Comparison of ENCODE assay signal across 10 mouse cellular contexts in the genomic region with DNA sequence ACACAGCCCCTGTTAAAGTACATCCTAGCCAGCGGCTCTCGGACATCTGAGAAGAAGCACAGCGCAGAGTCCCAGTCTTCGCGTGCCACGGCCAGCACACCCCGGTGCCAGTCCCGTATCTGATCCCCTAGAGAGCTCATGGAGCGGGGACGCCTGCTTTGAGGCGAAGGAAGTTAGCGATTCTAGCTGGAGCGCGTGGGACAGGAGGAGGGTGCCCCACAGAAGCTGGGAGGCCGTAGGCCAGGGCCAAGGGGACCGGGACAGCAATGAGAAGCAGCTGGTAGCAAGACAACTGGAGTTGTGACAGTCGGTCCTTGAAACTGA. TPM values are rescaled to one million over a fixed set of nuclear protein-coding genes. Genes with fewer than 3 reads are reported as not detected.
DNase-seq lines count a peak whose midpoint lies in the region; ATAC-seq lines count a peak whose summit lies in the region.
"Had no signal": no experiment of that assay in that cellular context is flagged by ENCODE, and none has a peak within 500 bp of the region (broad histone marks: within the 10 kb centered on the region; RNA-seq: fewer than 3 reads in every experiment).

No protein-coding gene starts in this region.

- H3K4me2 ChIP-seq in kidney, embryonic 15.5 days = peak overlapping the region; percentile 57
- peak overlapping the region; percentile 28; the same call in 1 of the 2 replicates for H3K4me2 ChIP-seq in embryonic facial prominence, embryonic 11.5 days (ENCODE audit: low read depth, low read length)
- H3K4me2 ChIP-seq in hindbrain, embryonic 15.5 days = no peak overlapping the region

- H3K9me3 ChIP-seq in kidney, embryonic 15.5 days (replicated peaks) = no peaks in the 10 kb centered on the region
- no peaks in the 10 kb centered on the region for H3K9me3 ChIP-seq in embryonic facial prominence, embryonic 11.5 days (replicated peaks; ENCODE audit: control insufficient read depth, low read length)
- no peaks in the 10 kb centered on the region for H3K9me3 ChIP-seq in hindbrain, embryonic 15.5 days

- H3K4me1 ChIP-seq in kidney, embryonic 15.5 days = peaks cover 14% of the 10 kb centered on the region; the same call in 1 of the 2 replicates
- 0 out of 2 replicates have a peak, but pooled peaks cover 2% of the 10 kb centered on the region for H3K4me1 ChIP-seq in embryonic facial prominence, embryonic 11.5 days (ENCODE audit: control insufficient read depth, insufficient read depth, low read length)
- H3K4me1 ChIP-seq in hindbrain, embryonic 15.5 days (replicated peaks) = no peaks in the 10 kb centered on the region

- WGBS in kidney, embryonic 15.5 days = 38% methylated on average over 17 of the region's 17 CpGs
- 34% methylated on average over 17 of the region's 17 CpGs for WGBS in embryonic facial prominence, embryonic 11.5 days
- WGBS in hindbrain, embryonic 15.5 days = 52% methylated on average over 17 of the region's 17 CpGs

- H3K4me3 ChIP-seq in kidney, embryonic 15.5 days (replicated peaks) = peak overlapping the region; percentile 29
- no peak overlapping the region for H3K4me3 ChIP-seq in embryonic facial prominence, embryonic 11.5 days (ENCODE audit: low read depth, low read length)
- no peak overlapping the region for H3K4me3 ChIP-seq in hindbrain, embryonic 15.5 days

- no peak overlapping the region for H3K9ac ChIP-seq in kidney, embryonic 15.5 days
- 0 out of 2 replicates have a peak overlapping the region, but pooled peaks have one; percentile 3 for H3K9ac ChIP-seq in embryonic facial prominence, embryonic 11.5 days (replicated peaks; ENCODE audit: low read length)
- no peak overlapping the region for H3K9ac ChIP-seq in hindbrain, embryonic 15.5 days

- H3K27ac ChIP-seq in kidney, embryonic 15.5 days = no peak overlapping the region
- H3K27ac ChIP-seq in embryonic facial prominence, embryonic 11.5 days (replicated peaks; ENCODE audit: low read depth, low read length) = no peak overlapping the region
- no peak overlapping the region for H3K27ac ChIP-seq in hindbrain, embryonic 15.5 days (replicated peaks)

- DNase-seq in kidney, adult 11 months = no peak
- DNase-seq in embryonic facial prominence, embryonic 11.5 days (ENCODE audit: low spot score) = no peak
- no peak for DNase-seq in cerebellum, postnatal 25 days
- DNase-seq in adrenal gland, postnatal 10 days = no peak
- DNase-seq: right cerebral cortex, postnatal 14 days had no signal

- no peaks in the 10 kb centered on the region for H3K36me3 ChIP-seq in kidney, embryonic 15.5 days
- H3K36me3 ChIP-seq in embryonic facial prominence, embryonic 11.5 days (replicated peaks; ENCODE audit: control insufficient read depth, insufficient read depth, low read depth, low read length) = no peaks in the 10 kb centered on the region
- no peaks in the 10 kb centered on the region for H3K36me3 ChIP-seq in hindbrain, embryonic 15.5 days

- peak; percentile 37; the same call in 1 of the 2 replicates for ATAC-seq in kidney, embryonic 15.5 days (replicated peaks; ENCODE audit: low FRiP score)
- ATAC-seq in embryonic facial prominence, embryonic 11.5 days (replicated peaks; ENCODE audit: insufficient number of reproducible peaks, low FRiP score, low TSS enrichment, low read depth) = no peak
- ATAC-seq in hindbrain, embryonic 15.5 days (ENCODE audit: low FRiP score, low read depth) = peak; percentile 30; the same call in 1 of the 2 replicates
- 0 out of 2 replicates have a peak, but pooled peaks have one; percentile 9 for ATAC-seq in megakaryocyte progenitor cell, adult 5-6 weeks (replicated peaks; ENCODE audit: poor library complexity)

- peaks cover 28% of the 10 kb centered on the region for H3K27me3 ChIP-seq in kidney, embryonic 15.5 days
- no peaks in the 10 kb centered on the region for H3K27me3 ChIP-seq in embryonic facial prominence, embryonic 11.5 days (ENCODE audit: control insufficient read depth, insufficient read depth, low read length)
- no peaks in the 10 kb centered on the region; the same call in 1 of the 2 replicates for H3K27me3 ChIP-seq in hindbrain, embryonic 15.5 days

RNA-seq across cellular contexts. Expression of gene Noxa1, which starts 0.2 kb away (rescaled TPM):
- 0.77 and 1.1 TPM in 2 replicates for polyA plus RNA-seq in kidney, embryonic 15.5 days (2015; fragmentation: Nextera tagmentation; extraction: Ambion mirVana)
- polyA plus RNA-seq in embryonic facial prominence, embryonic 11.5 days (2014; fragmentation: Nextera tagmentation; extraction: Ambion mirVana) = 0.13 TPM in 1 of 2 replicates, not detected in the other
- polyA plus RNA-seq in hindbrain, embryonic 15.5 days (2015; fragmentation: Nextera tagmentation; extraction: Ambion mirVana) = not detected in 2 replicates
- total RNA-seq in megakaryocyte progenitor cell, adult 5-6 weeks (2015) = not detected in 2 replicates
- total RNA-seq in megakaryocyte progenitor cell, adult 5-6 weeks (2017) = not detected in 2 replicates
- total RNA-seq in adrenal gland, postnatal 10 days (2021) = not detected
- total RNA-seq: gastrocnemius, adult 8-10 months; layer of hippocampus, adult 8-10 months had no signal

RNA-seq across cellular contexts. Expression of gene Entpd8, which starts 14.6 kb away (rescaled TPM):
- 5.0 and 5.3 TPM in 2 replicates for polyA plus RNA-seq in kidney, embryonic 15.5 days (2015; fragmentation: Nextera tagmentation; extraction: Ambion mirVana)
- polyA plus RNA-seq in embryonic facial prominence, embryonic 11.5 days (2014; fragmentation: Nextera tagmentation; extraction: Ambion mirVana) = not detected in 2 replicates
- 0.12 TPM in 1 of 2 replicates, not detected in the other for polyA plus RNA-seq in hindbrain, embryonic 15.5 days (2015; fragmentation: Nextera tagmentation; extraction: Ambion mirVana)
- not detected in 2 replicates for total RNA-seq in megakaryocyte progenitor cell, adult 5-6 weeks (2015)
- not detected in 2 replicates for total RNA-seq in megakaryocyte progenitor cell, adult 5-6 weeks (2017)
- total RNA-seq in adrenal gland, postnatal 10 days (2021) = 1 to 10 TPM; 7.0 to 9.7 TPM
- total RNA-seq: gastrocnemius, adult 8-10 months; layer of hippocampus, adult 8-10 months had no signal

RNA-seq across cellular contexts. Expression of gene Nsmf, which starts 40.6 kb away (rescaled TPM):
- polyA plus RNA-seq in kidney, embryonic 15.5 days (2015; fragmentation: Nextera tagmentation; extraction: Ambion mirVana) = 76.5 and 91.4 TPM in 2 replicates
- 29.5 and 36.2 TPM in 2 replicates for polyA plus RNA-seq in embryonic facial prominence, embryonic 11.5 days (2014; fragmentation: Nextera tagmentation; extraction: Ambion mirVana)
- 166 and 188 TPM in 2 replicates for polyA plus RNA-seq in hindbrain, embryonic 15.5 days (2015; fragmentation: Nextera tagmentation; extraction: Ambion mirVana)
- total RNA-seq in megakaryocyte progenitor cell, adult 5-6 weeks (2015) = 4.0 and 7.8 TPM in 2 replicates
- 3.7 and 5.7 TPM in 2 replicates for total RNA-seq in megakaryocyte progenitor cell, adult 5-6 weeks (2017)
- 10 to 100 TPM; 53.4 to 68.3 TPM for total RNA-seq in adrenal gland, postnatal 10 days (2021)
